ENCODE assay signal across 9 mouse cellular contexts in genomic region chr9:44515131-44515751, GRCm38 (mm10). TPM values are rescaled to one million over a fixed set of nuclear protein-coding genes. Genes with fewer than 3 reads are reported as not detected.
DNase-seq lines count a peak whose midpoint lies in the region; ATAC-seq lines count a peak whose summit lies in the region.
"Had no signal": no experiment of that assay in that cellular context is flagged by ENCODE, and none has a peak within 500 bp of the region (broad histone marks: within the 10 kb centered on the region; RNA-seq: fewer than 3 reads in every experiment).

No protein-coding gene starts in this region.

- H3K36me3 ChIP-seq in heart, embryonic 16.5 days (ENCODE audit: control insufficient read depth, insufficient read depth) = no peaks in the 10 kb centered on the region
- no peaks in the 10 kb centered on the region for H3K36me3 ChIP-seq in liver, embryonic 12.5 days
- no peaks in the 10 kb centered on the region for H3K36me3 ChIP-seq in hindbrain, embryonic 10.5 days

- no peak overlapping the region for H3K9ac ChIP-seq in heart, embryonic 16.5 days (ENCODE audit: low read length)
- H3K9ac ChIP-seq in liver, embryonic 12.5 days = peak overlapping the region; percentile 46; the same call in 1 of the 2 replicates

- no peak overlapping the region for H3K4me3 ChIP-seq in heart, embryonic 16.5 days (ENCODE audit: low read length)
- H3K4me3 ChIP-seq in liver, embryonic 12.5 days = peak overlapping the region; percentile 38
- no peak overlapping the region for H3K4me3 ChIP-seq in hindbrain, embryonic 10.5 days

- H3K4me1 ChIP-seq in heart, embryonic 16.5 days (ENCODE audit: control insufficient read depth, insufficient read depth, low read length) = peaks cover 31% of the 10 kb centered on the region
- peaks cover 47% of the 10 kb centered on the region for H3K4me1 ChIP-seq in liver, embryonic 12.5 days
- H3K4me1 ChIP-seq in hindbrain, embryonic 10.5 days (replicated peaks) = peaks cover 12% of the 10 kb centered on the region; the same call in 1 of the 2 replicates

- H3K9me3 ChIP-seq in heart, embryonic 16.5 days (replicated peaks; ENCODE audit: control insufficient read depth, low read length) = no peaks in the 10 kb centered on the region
- no peaks in the 10 kb centered on the region for H3K9me3 ChIP-seq in liver, embryonic 12.5 days (replicated peaks)
- no peaks in the 10 kb centered on the region for H3K9me3 ChIP-seq in hindbrain, embryonic 10.5 days

- WGBS in heart, embryonic 16.5 days = 41% methylated on average over 12 of the region's 12 CpGs
- WGBS in liver, embryonic 12.5 days (ENCODE audit: insufficient replicate concordance) = 19% methylated on average over 12 of the region's 12 CpGs
- WGBS in hindbrain, embryonic 10.5 days = 76% methylated on average over 12 of the region's 12 CpGs

- H3K4me2 ChIP-seq in heart, embryonic 16.5 days (ENCODE audit: low read depth, low read length) = peak overlapping the region; percentile 46
- H3K4me2 ChIP-seq in liver, embryonic 12.5 days = peak overlapping the region; percentile 62

- no peaks in the 10 kb centered on the region for H3K27me3 ChIP-seq in heart, embryonic 16.5 days (ENCODE audit: control insufficient read depth, insufficient read depth, low read length)
- H3K27me3 ChIP-seq in liver, embryonic 12.5 days (replicated peaks) = 0 out of 2 replicates have a peak, but pooled peaks cover 4% of the 10 kb centered on the region
- 0 out of 2 replicates have a peak, but pooled peaks cover 4% of the 10 kb centered on the region for H3K27me3 ChIP-seq in hindbrain, embryonic 10.5 days (ENCODE audit: insufficient read depth, poor library complexity, severe bottlenecking)

- ATAC-seq in heart, embryonic 16.5 days (replicated peaks; ENCODE audit: extremely low read depth, insufficient read depth, low FRiP score) = peak; percentile 39; the same call in 1 of the 2 replicates
- ATAC-seq in liver, embryonic 12.5 days = peak; percentile 60

- peak; percentile 47 to 76 for DNase-seq in adrenal gland, adult (ENCODE audit: inconsistent age in 2 of 2, low spot score in 1 of 2)
- no peak for DNase-seq in adrenal gland, postnatal 25 days
- peak; percentile 88 for DNase-seq in ES-CJ7 (ENCODE audit: low read depth, low spot score)
- DNase-seq in spleen, postnatal 36 days (ENCODE audit: low spot score in 2 of 2) = peak; percentile 90
- DNase-seq in hindbrain, embryonic 10.5 days (ENCODE audit: low spot score) = no peak
- no peak for DNase-seq in testis, postnatal 14 days (ENCODE audit: low spot score)

- H3K27ac ChIP-seq in heart, embryonic 16.5 days (ENCODE audit: low read length) = peak overlapping the region; percentile 77
- H3K27ac ChIP-seq in liver, embryonic 12.5 days = peak overlapping the region; percentile 4
- no peak overlapping the region for H3K27ac ChIP-seq in hindbrain, embryonic 10.5 days

RNA-seq across cellular contexts. Expression of gene Bcl9l, which starts 32.6 kb away (rescaled TPM):
- total RNA-seq in adrenal gland, postnatal 25 days (2021) = 56.0 and 82.0 TPM in 2 replicates
- polyA plus RNA-seq in heart, embryonic 16.5 days (2015; fragmentation: Nextera tagmentation; extraction: Ambion mirVana) = 11.1 and 11.3 TPM in 2 replicates
- 2.5 and 2.7 TPM in 2 replicates for polyA plus RNA-seq in liver, embryonic 12.5 days (2016; fragmentation: Nextera tagmentation; extraction: Ambion mirVana)
- polyA plus RNA-seq in hindbrain, embryonic 10.5 days (2016; fragmentation: Nextera tagmentation; extraction: Ambion mirVana) = 4.6 and 7.3 TPM in 2 replicates

RNA-seq across cellular contexts. Expression of gene Cxcr5, which starts 46.4 kb away (rescaled TPM):
- 0.18 TPM in 1 of 2 replicates, not detected in the other for total RNA-seq in adrenal gland, postnatal 25 days (2021)
- polyA plus RNA-seq in heart, embryonic 16.5 days (2015; fragmentation: Nextera tagmentation; extraction: Ambion mirVana) = 0.17 and 0.35 TPM in 2 replicates
- 0.05 TPM in 1 of 2 replicates, not detected in the other for polyA plus RNA-seq in liver, embryonic 12.5 days (2016; fragmentation: Nextera tagmentation; extraction: Ambion mirVana)
- not detected in 2 replicates for polyA plus RNA-seq in hindbrain, embryonic 10.5 days (2016; fragmentation: Nextera tagmentation; extraction: Ambion mirVana)
- polyA plus RNA-seq: C2C12 had no signal

Comparison
In these comparisons a context has a peak if more than half of its experiments do, and no peak if none do; other contexts are left out.
1. DNase-seq: peak in adrenal gland, adult (2 of 2), ES-CJ7 (single experiment) and spleen, postnatal 36 days (2 of 2); none in adrenal gland, postnatal 25 days (single experiment), hindbrain, embryonic 10.5 days (single experiment) and testis, postnatal 14 days (single experiment).